Mouse (Mus musculus) G1E-ER4 (cell line): ENCODE measurements around the gene H2afj. TPM values are rescaled to one million over a fixed set of nuclear protein-coding genes. Genes with fewer than 3 reads are reported as not detected.

Experiments used
- GATA1 ChIP-seq: IDR thresholded peaks from one replicate; pipeline ENCODE4 v1.8.0; 2012; ENCODE audit warnings: low read length, inconsistent platforms
- polyA plus RNA-seq: library from polyadenylated mRNA; stranded (reverse); fragments of >175 nt; gene quantifications from 2 replicates; pipeline ENCODE4 v1.2.3, GENCODE M21; 2012

H2afj gene
- polyA plus RNA-seq, 1 experiment, result 434 TPM

- TF ChIP-seq GATA1, result no peak
Observed at GRCm38 (mm10) chr6:136803093-136803738, 4.8 kb upstream of the H2afj start.

GRCm38 (mm10) chr6:136803739-136804633 is 4.1 kb upstream of the H2afj start, which contains the start of gene Hist4h4:
Gene Hist4h4, minus strand, starts transcription at chr6:136804415.
- TF ChIP-seq GATA1, result no peak

- no peak for TF ChIP-seq GATA1
Observed at GRCm38 (mm10) chr6:136804705-136805408, 3.2 kb upstream of the H2afj start.

- no peak for TF ChIP-seq GATA1
Observed at GRCm38 (mm10) chr6:136805409-136805775, 2.7 kb upstream of the H2afj start.

- no peak for TF ChIP-seq GATA1
Observed at GRCm38 (mm10) chr6:136806819-136807218, 1.2 kb upstream of the H2afj start.

GRCm38 (mm10) chr6:136807395-136808013 is 540 bp upstream of the H2afj start:
- TF ChIP-seq GATA1, result no peak

GRCm38 (mm10) chr6:136808631-136809046 is 595 bp downstream of the H2afj start:
- TF ChIP-seq GATA1, result no peak

- TF ChIP-seq GATA1, result no peak
Observed at GRCm38 (mm10) chr6:136809077-136809476, 1.0 kb downstream of the H2afj start.

- TF ChIP-seq GATA1, result no peak
Observed at GRCm38 (mm10) chr6:136809673-136810072, 1.6 kb downstream of the H2afj start.

GRCm38 (mm10) chr6:136811196-136811595 is 3.2 kb downstream of the H2afj start:
- TF ChIP-seq GATA1, result no peak

- no peak for TF ChIP-seq GATA1
Observed at GRCm38 (mm10) chr6:136813117-136813516, 5.1 kb downstream of the H2afj start.

GRCm38 (mm10) chr6:136815381-136815780 is 7.3 kb downstream of the H2afj start:
- TF ChIP-seq GATA1, result no peak

GRCm38 (mm10) chr6:136816826-136817225 is 8.8 kb downstream of the H2afj start:
- TF ChIP-seq GATA1, result no peak

GRCm38 (mm10) chr6:136817549-136817948 is 9.5 kb downstream of the H2afj start:
- TF ChIP-seq GATA1, result no peak

- TF ChIP-seq GATA1, result no peak
Observed at GRCm38 (mm10) chr6:136820381-136820780, 12.3 kb downstream of the H2afj start.

- no peak for TF ChIP-seq GATA1
Observed at GRCm38 (mm10) chr6:136821086-136821485, 13.0 kb downstream of the H2afj start.

- no peak for TF ChIP-seq GATA1
Observed at GRCm38 (mm10) chr6:136824987-136825386, 16.9 kb downstream of the H2afj start.
